8 mouse cellular contexts compared by ENCODE assay signal in genomic region chr8:56550558-56551360, GRCm38 (mm10). TPM values are rescaled to one million over a fixed set of nuclear protein-coding genes. Genes with fewer than 3 reads are reported as not detected.
DNase-seq lines count a peak whose midpoint lies in the region; ATAC-seq and TF ChIP-seq lines count a peak whose summit lies in the region.

Cep44 (minus strand) TSS chr8:56551047.
Fbxo8 (plus strand) TSS chr8:56551090.

- H3K27ac ChIP-seq in heart, embryonic 11.5 days (ENCODE audit: low read depth, low read length) = peak within 1 kb of the TSS; percentile 85
- H3K27ac ChIP-seq in kidney, embryonic 16.5 days (ENCODE audit: low read length) = peak within 1 kb of the TSS; percentile 83
- peak within 1 kb of the TSS; percentile 93 for H3K27ac ChIP-seq in liver, adult 2 months (replicated peaks; ENCODE audit: insufficient read depth, low read depth, low read length)

- no peak for TF ChIP-seq CTCF in C2C12 (IDR thresholded peaks at IDR 0.05; ENCODE audit: control insufficient read depth, insufficient read depth, insufficient read length)
- TF ChIP-seq CTCF in brain, embryonic 14.5 days (IDR thresholded peaks at IDR 0.05; ENCODE audit: borderline replicate concordance, extremely low read depth, insufficient read depth, insufficient read length) = no peak
- TF ChIP-seq CTCF in liver, adult 2 months (IDR thresholded peaks at IDR 0.05; ENCODE audit: low read depth, low read length) = no peak

- H3K4me3 ChIP-seq in C2C12 (ENCODE audit: insufficient read depth, poor library complexity, severe bottlenecking) (peak within 1 kb of the TSS; percentile 91), myocyte (peak within 1 kb of the TSS; percentile 98)
- peak within 1 kb of the TSS; percentile 89 for H3K4me3 ChIP-seq in erythroblast, embryonic 14.5 days (replicated peaks)
- peak within 1 kb of the TSS; percentile 97 for H3K4me3 ChIP-seq in heart, embryonic 11.5 days (ENCODE audit: low read depth, low read length)
- H3K4me3 ChIP-seq in kidney, embryonic 16.5 days (ENCODE audit: low read length) = peak within 1 kb of the TSS; percentile 90
- H3K4me3 ChIP-seq in liver, adult 2 months (ENCODE audit: insufficient read depth, low read depth, low read length) = peak within 1 kb of the TSS; percentile 92

- under 1% methylated on average over 53 of the region's 53 CpGs for WGBS in heart, embryonic 11.5 days (ENCODE audit: insufficient replicate concordance)
- WGBS in kidney, embryonic 16.5 days = under 1% methylated on average over 53 of the region's 53 CpGs
- under 1% methylated on average over 53 of the region's 53 CpGs for WGBS in liver, adult 2 months

- DNase-seq in brain, embryonic 14.5 days (ENCODE audit: low read depth) = peak; percentile 98
- DNase-seq in liver, adult 2 months (ENCODE audit: extremely low read depth, low read depth, low spot score) = peak; percentile 84
- peak; percentile 92 for DNase-seq in splenic B cell, adult 2 months (ENCODE audit: low read depth, low spot score)

- H3K9me3 ChIP-seq in erythroblast, embryonic 14.5 days (ENCODE audit: control insufficient read depth, low read length) = no peaks in the 10 kb centered on the region
- H3K9me3 ChIP-seq in heart, embryonic 11.5 days (replicated peaks; ENCODE audit: control insufficient read depth, low read length) = no peaks in the 10 kb centered on the region
- no peaks in the 10 kb centered on the region for H3K9me3 ChIP-seq in kidney, embryonic 16.5 days (ENCODE audit: low read length)

- H3ac ChIP-seq in C2C12 (ENCODE audit: control insufficient read depth, insufficient read length, low read depth) = peak within 1 kb of the TSS; percentile 90
- peak within 1 kb of the TSS; percentile 87 for H3ac ChIP-seq in myocyte (ENCODE audit: control insufficient read depth, insufficient read length)

- H3K79me3 ChIP-seq in C2C12 (ENCODE audit: low read depth) = peaks cover 3% of the 10 kb centered on the region

- H3K27me3 ChIP-seq in C2C12 (ENCODE audit: control insufficient read depth, insufficient read depth, insufficient read length) = no peaks in the 10 kb centered on the region
- H3K27me3 ChIP-seq in erythroblast, embryonic 14.5 days (ENCODE audit: control insufficient read depth) = no peaks in the 10 kb centered on the region
- H3K27me3 ChIP-seq in heart, embryonic 11.5 days (ENCODE audit: control insufficient read depth, insufficient read depth, low read length) = no peaks in the 10 kb centered on the region
- no peaks in the 10 kb centered on the region for H3K27me3 ChIP-seq in kidney, embryonic 16.5 days (ENCODE audit: insufficient read depth, low read length)
- H3K27me3 ChIP-seq in liver, adult 2 months (ENCODE audit: control insufficient read depth, insufficient read depth, low read length) = no peaks in the 10 kb centered on the region
- H3K27me3 ChIP-seq in myocyte (ENCODE audit: control insufficient read depth, insufficient read depth, insufficient read length) = no peaks in the 10 kb centered on the region
- H3K27me3 ChIP-seq in splenic B cell, adult 2 months (ENCODE audit: control insufficient read depth, insufficient read depth, low read length, poor library complexity, severe bottlenecking) = no peaks in the 10 kb centered on the region

- 0 out of 2 replicates have a peak, but pooled peaks have one; percentile 36 for TF ChIP-seq POLR2A in brain, embryonic 14.5 days (IDR thresholded peaks at IDR 0.05; ENCODE audit: borderline replicate concordance, extremely low read depth, insufficient read depth, insufficient read length, poor library complexity, severe bottlenecking)
- peak; percentile 56 for TF ChIP-seq POLR2A in liver, adult 2 months (IDR thresholded peaks at IDR 0.05; ENCODE audit: extremely low read depth, insufficient read depth, low read length)
- no peak for TF ChIP-seq POLR2A in myocyte (IDR thresholded peaks at IDR 0.05; ENCODE audit: insufficient read length, low read depth)

- peak within 1 kb of the TSS; percentile 93 for H3K9ac ChIP-seq in heart, embryonic 11.5 days (ENCODE audit: low read depth, low read length)
- H3K9ac ChIP-seq in kidney, embryonic 16.5 days (replicated peaks; ENCODE audit: low read length) = peak within 1 kb of the TSS; percentile 84
- peak within 1 kb of the TSS; percentile 90 for H3K9ac ChIP-seq in liver, adult 2 months (ENCODE audit: low read depth, low read length)

- H3K79me2 ChIP-seq in C2C12 (ENCODE audit: control insufficient read depth, insufficient read depth) = peaks cover 19% of the 10 kb centered on the region
- peaks cover 10% of the 10 kb centered on the region; the same call in 1 of the 2 replicates for H3K79me2 ChIP-seq in liver, adult 2 months (ENCODE audit: control insufficient read depth, insufficient read depth, low read length)
- H3K79me2 ChIP-seq in myocyte (ENCODE audit: control insufficient read depth, insufficient read depth) = peaks cover 29% of the 10 kb centered on the region

- H3K4me1 ChIP-seq in erythroblast, embryonic 14.5 days (ENCODE audit: control insufficient read depth) = peaks cover 20% of the 10 kb centered on the region
- peaks cover 12% of the 10 kb centered on the region for H3K4me1 ChIP-seq in heart, embryonic 11.5 days (ENCODE audit: control insufficient read depth, insufficient read depth, low read length)
- H3K4me1 ChIP-seq in kidney, embryonic 16.5 days (ENCODE audit: insufficient read depth, low read length) = peaks cover 13% of the 10 kb centered on the region
- H3K4me1 ChIP-seq in liver, adult 2 months (ENCODE audit: control insufficient read depth, insufficient read depth, low read length) = peaks cover 3% of the 10 kb centered on the region

- H3K4me2 ChIP-seq in heart, embryonic 11.5 days = peak within 1 kb of the TSS; percentile 66
- H3K4me2 ChIP-seq in kidney, embryonic 16.5 days (replicated peaks; ENCODE audit: low read depth, low read length) = peak within 1 kb of the TSS; percentile 77
- peak within 1 kb of the TSS; percentile 98 for H3K4me2 ChIP-seq in myocyte (ENCODE audit: low read depth)

- H3K36me3 ChIP-seq in C2C12 (ENCODE audit: control insufficient read depth, insufficient read depth) (no peaks in the 10 kb centered on the region), myocyte (ENCODE audit: control insufficient read depth, insufficient read depth) (peaks cover 7% of the 10 kb centered on the region)
- H3K36me3 ChIP-seq in erythroblast, embryonic 14.5 days (ENCODE audit: control insufficient read depth) = peaks cover 12% of the 10 kb centered on the region
- no peaks in the 10 kb centered on the region for H3K36me3 ChIP-seq in heart, embryonic 11.5 days (ENCODE audit: control insufficient read depth, insufficient read depth, low read length)
- H3K36me3 ChIP-seq in kidney, embryonic 16.5 days (ENCODE audit: insufficient read depth, low read length) = no peaks in the 10 kb centered on the region
- no peaks in the 10 kb centered on the region; the same call in 1 of the 2 replicates for H3K36me3 ChIP-seq in liver, adult 2 months (ENCODE audit: control insufficient read depth, insufficient read depth, low read length)
- 0 out of 2 replicates have a peak, but pooled peaks cover 1% of the 10 kb centered on the region for H3K36me3 ChIP-seq in splenic B cell, adult 2 months (ENCODE audit: control insufficient read depth, insufficient read depth, low read length, poor library complexity, severe bottlenecking)

- ATAC-seq in heart, embryonic 11.5 days (replicated peaks; ENCODE audit: insufficient number of reproducible peaks, low FRiP score, low TSS enrichment) = peak; percentile 82
- ATAC-seq in kidney, embryonic 16.5 days (ENCODE audit: low FRiP score, low TSS enrichment) = peak; percentile 89

TF ChIP-seq in C2C12, 6 proteins besides CTCF, POLR2A, EP300 and RAD21:
- TF ChIP-seq MYOG (IDR thresholded peaks at IDR 0.05; ENCODE audit: control insufficient read depth, extremely low read depth, insufficient read length) = no peak
- no peak for TF ChIP-seq FOSL1 (IDR thresholded peaks at IDR 0.05; ENCODE audit: insufficient read depth, low read length, poor library complexity, severe bottlenecking)
- TF ChIP-seq CEBPB (IDR thresholded peaks at IDR 0.05; ENCODE audit: low read depth) = no peak
- no peak for TF ChIP-seq USF1 (IDR thresholded peaks at IDR 0.05; ENCODE audit: low read depth)
- TF ChIP-seq MAX (IDR thresholded peaks at IDR 0.05) = no peak
- no peak for TF ChIP-seq MYOD1 (IDR thresholded peaks at IDR 0.05; ENCODE audit: control insufficient read depth, insufficient read length, low read depth)

TF ChIP-seq in myocyte, 11 proteins besides CTCF, POLR2A, EP300 and RAD21:
- TF ChIP-seq REST (IDR thresholded peaks at IDR 0.05; ENCODE audit: insufficient read depth, insufficient read length) (no peak), SRF (IDR thresholded peaks at IDR 0.05; ENCODE audit: control insufficient read depth, insufficient read length, low read depth) (no peak), E2F4 (IDR thresholded peaks at IDR 0.05; ENCODE audit: insufficient read depth) (peak; percentile 61), POLR2AphosphoS2 (IDR thresholded peaks at IDR 0.05; ENCODE audit: insufficient read length, low read depth) (peak; percentile 46)

RNA-seq across cellular contexts. Expression of gene Cep44, which starts in this region (rescaled TPM):
- polyA plus RNA-seq in C2C12 (2012; fragmentation: generic; extraction: Trizol) = 12.1 TPM
- polyA plus RNA-seq in brain, embryonic 14.5 days (2012; rRNA removed) = 27.3 and 35.8 TPM in 2 replicates
- 0.37 and 1.1 TPM in 2 replicates for polyA plus RNA-seq in erythroblast, embryonic 14.5 days (2012)
- 25.7 and 28.2 TPM in 2 replicates for polyA plus RNA-seq in heart, embryonic 11.5 days (2014; fragmentation: Nextera tagmentation; extraction: Ambion mirVana)
- 39.0 and 40.5 TPM in 2 replicates for polyA plus RNA-seq in kidney, embryonic 16.5 days (2015; fragmentation: Nextera tagmentation; extraction: Ambion mirVana)
- 24.0 and 27.1 TPM in 2 replicates for total RNA-seq in liver, adult 2 months (2014; rRNA removed)
- polyA plus RNA-seq in liver, adult 2 months (2012; rRNA removed) = 7.5 and 9.1 TPM in 2 replicates
- 14.9 TPM for polyA plus RNA-seq in myocyte (2012; fragmentation: generic; extraction: Trizol)

RNA-seq across cellular contexts. Expression of gene Fbxo8, which starts in this region (rescaled TPM):
- 6.5 TPM for polyA plus RNA-seq in C2C12 (2012; fragmentation: generic; extraction: Trizol)
- 25.6 and 26.7 TPM in 2 replicates for polyA plus RNA-seq in brain, embryonic 14.5 days (2012; rRNA removed)
- 0.68 and 0.96 TPM in 2 replicates for polyA plus RNA-seq in erythroblast, embryonic 14.5 days (2012)
- polyA plus RNA-seq in heart, embryonic 11.5 days (2014; fragmentation: Nextera tagmentation; extraction: Ambion mirVana) = 43.2 and 45.0 TPM in 2 replicates
- polyA plus RNA-seq in kidney, embryonic 16.5 days (2015; fragmentation: Nextera tagmentation; extraction: Ambion mirVana) = 48.6 and 48.8 TPM in 2 replicates
- 45.4 and 55.1 TPM in 2 replicates for total RNA-seq in liver, adult 2 months (2014; rRNA removed)
- 42.4 and 50.3 TPM in 2 replicates for polyA plus RNA-seq in liver, adult 2 months (2012; rRNA removed)
- 10.2 TPM for polyA plus RNA-seq in myocyte (2012; fragmentation: generic; extraction: Trizol)

Comparison
In these comparisons a context has a peak if more than half of its experiments do, and no peak if none do; other contexts are left out.
1. Peak in every context shown above with its lines: DNase-seq, ATAC-seq, H3K4me3 ChIP-seq and H3K27ac ChIP-seq.